Mouse (Mus musculus): ENCODE measurements around the gene Fermt3. TPM values are rescaled to one million over a fixed set of nuclear protein-coding genes. Genes with fewer than 3 reads are reported as not detected.

Fermt3 gene
- polyA plus RNA-seq (2012; rRNA removed; ENCODE audit: low replicate concordance): 15.6 and 20.8 TPM in 2 replicates

GRCm38 (mm10) chr19:7019191-7019590 lies at the start of gene Fermt3:
Gene Fermt3 (minus strand): TSS chr19:7019469.

GRCm38 (mm10) chr19:7056248-7057087 lies 37.2 kb upstream of the Fermt3 start, which contains the start of gene Macrod1:
Gene Macrod1 (plus strand): TSS chr19:7056810.

DNA sequence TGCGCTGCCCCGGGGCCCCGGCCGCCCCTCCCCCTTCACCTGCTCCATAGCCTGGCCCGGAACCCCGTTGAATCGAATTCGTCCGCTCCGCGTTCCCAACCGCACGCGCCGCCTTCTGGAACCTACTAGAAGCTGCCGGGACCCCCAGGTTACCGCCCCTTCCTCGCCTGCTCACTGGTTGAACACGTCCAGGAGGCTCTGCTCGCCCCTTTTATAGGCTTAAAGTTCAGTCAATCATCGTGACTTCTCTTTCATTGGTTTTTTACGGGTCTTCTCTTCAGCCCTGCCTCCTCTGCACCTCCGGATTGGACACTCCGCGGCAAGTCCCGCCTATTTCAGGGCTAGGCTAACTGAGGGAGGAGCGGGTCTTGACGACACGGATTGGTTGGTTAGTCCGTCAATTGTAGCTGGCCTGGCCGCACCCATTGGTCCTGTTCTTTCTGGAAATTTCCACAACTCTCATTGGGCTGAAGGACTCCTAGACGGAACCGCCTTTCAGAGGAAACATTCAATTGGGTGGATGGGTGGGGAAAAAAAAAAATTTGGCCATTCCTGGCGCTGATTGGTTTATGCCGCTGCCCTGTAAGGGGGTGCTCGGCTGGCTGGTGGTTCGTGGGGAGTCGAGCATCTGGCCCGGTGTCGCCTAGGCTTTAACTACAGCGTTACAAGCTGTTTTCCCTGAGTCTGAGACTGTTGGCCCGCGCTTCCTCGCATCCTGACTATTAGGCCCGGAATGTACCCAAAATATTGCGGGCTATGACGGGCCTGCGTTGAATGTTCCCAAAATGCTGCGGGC lies 20.8 kb upstream of the Fermt3 start, which contains the start of gene Stip1:
TSS of gene Stip1 (minus strand) at position 127 of the 796 bp plus-strand sequence.

GRCm38 (mm10) chr19:6996006-6996405 lies 23.3 kb downstream of the Fermt3 start, which contains the start of the genes Nudt22 and Trpt1:
Gene Nudt22 (minus strand): TSS chr19:6996117.
Gene Trpt1 (plus strand): TSS chr19:6996131.

DNA sequence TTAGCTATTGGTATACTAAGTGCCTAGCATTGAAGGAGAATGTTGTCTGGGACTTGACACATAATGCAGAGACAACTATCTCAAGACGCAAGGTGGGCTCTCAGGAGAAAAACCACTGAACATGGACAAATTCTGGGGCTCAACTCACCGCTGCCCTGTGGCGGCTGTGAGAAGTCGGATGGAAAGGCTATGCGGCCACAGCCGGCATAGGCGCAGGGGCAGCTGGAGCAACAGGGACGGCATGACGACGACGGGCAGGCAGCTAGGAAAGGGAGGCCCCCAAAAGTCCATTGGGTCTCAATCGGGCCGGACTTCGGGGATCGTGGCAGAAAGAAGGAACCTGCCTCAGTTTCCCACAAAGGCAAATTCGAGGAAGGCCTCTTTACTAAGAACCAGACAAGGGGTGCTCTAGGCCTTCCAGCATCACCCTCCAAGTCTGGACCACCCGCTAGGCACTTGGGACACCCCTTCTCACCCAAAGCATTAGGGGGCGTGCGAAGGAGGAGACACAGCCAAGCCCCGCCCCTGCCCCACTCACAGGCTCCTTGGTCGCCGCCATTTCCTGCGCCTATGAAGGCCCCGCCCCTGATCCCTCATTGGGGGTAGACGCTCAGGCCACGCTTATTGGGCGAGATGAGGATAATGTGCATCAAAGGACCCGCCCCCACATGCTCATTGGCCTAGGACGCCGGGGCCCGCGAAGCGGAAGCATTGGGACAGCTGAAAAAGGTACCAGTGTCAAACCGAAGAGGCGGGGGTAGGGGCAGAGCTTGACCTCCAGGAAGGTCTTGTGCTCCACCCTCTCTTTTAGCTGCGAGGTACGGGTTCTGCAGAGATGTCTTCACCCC lies 27.0 kb downstream of the Fermt3 start, which contains the start of gene Dnajc4:
TSS of gene Dnajc4 (minus strand) at position 562 of the 848 bp plus-strand sequence.

DNA sequence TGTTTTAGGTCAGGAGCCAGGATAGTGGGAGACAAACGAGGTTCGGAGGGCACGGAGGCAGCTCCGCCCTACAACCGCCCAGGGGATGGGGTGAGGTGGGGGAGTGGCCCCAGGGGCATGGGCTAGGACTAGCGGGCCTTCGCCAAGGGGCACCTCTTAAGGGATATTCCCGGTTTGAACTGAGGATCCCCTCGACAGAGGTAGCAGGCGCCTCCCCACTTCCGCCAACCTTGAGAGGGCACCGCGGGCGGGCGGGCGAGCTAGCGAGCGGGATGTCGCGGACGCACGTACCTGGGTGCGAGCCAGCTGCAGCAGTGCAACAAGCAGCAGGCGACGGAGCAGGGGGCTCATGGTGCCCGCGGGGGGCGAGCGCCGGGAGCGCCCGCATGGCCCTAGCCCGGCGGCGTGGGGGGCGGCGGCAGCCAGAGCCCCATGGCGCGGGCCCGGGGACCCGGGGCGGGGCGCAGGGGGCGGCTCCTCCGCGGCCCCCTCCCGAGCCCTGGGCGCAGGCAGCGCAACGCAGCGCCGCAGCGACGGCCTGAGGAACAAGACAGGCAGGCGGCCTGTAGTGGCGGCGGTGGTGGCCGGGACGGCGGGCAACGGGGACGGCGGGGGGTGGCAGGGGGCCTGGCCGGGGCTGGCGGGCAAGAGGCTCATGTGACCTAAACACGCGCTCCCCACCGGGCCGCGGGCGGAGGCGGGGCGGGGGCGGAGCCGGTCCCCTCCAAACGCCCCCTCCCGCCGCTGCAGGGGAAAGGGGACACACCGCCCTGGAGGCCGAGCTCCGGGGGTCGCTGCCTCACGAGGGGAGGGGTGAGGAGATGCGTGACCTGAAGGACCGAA lies 32.0 kb downstream of the Fermt3 start, which contains the start of gene Vegfb:
TSS of gene Vegfb (minus strand) at position 591 of the 843 bp plus-strand sequence.

GRCm38 (mm10) chr19:6980381-6981093 lies 38.7 kb downstream of the Fermt3 start, which contains the start of gene Fkbp2:
Gene Fkbp2 (minus strand): TSS chr19:6980501.

GRCm38 (mm10) chr19:6975537-6976521 lies 43.4 kb downstream of the Fermt3 start, which contains the start of gene Plcb3:
Gene Plcb3 (minus strand): TSS chr19:6976470.

GRCm38 (mm10) chr19:6974211-6975205 lies 44.8 kb downstream of the Fermt3 start, which contains the start of gene Ppp1r14b:
Gene Ppp1r14b (plus strand): TSS chr19:6974968.

Other genes with a start within 250 kb of the Fermt3 start
- 35.7 and 47.9 TPM in 2 replicates for gene Rps6ka4, start 178.8 kb downstream of the Fermt3 start, polyA plus RNA-seq (2012; rRNA removed; ENCODE audit: low replicate concordance)
- gene Ccdc88b, start 161.3 kb downstream of the Fermt3 start, polyA plus RNA-seq (2012; rRNA removed; ENCODE audit: low replicate concordance): 3.9 and 11.2 TPM in 2 replicates
- gene Trmt112, start 109.8 kb downstream of the Fermt3 start, polyA plus RNA-seq (2012; rRNA removed; ENCODE audit: low replicate concordance): 91.6 and 154 TPM in 2 replicates
- gene Prdx5, start 109.4 kb downstream of the Fermt3 start, polyA plus RNA-seq (2012; rRNA removed; ENCODE audit: low replicate concordance): 149 and 307 TPM in 2 replicates
- 52.6 and 64.4 TPM in 2 replicates for gene Esrra, start 97.7 kb downstream of the Fermt3 start, polyA plus RNA-seq (2012; rRNA removed; ENCODE audit: low replicate concordance)
- 0.11 and 2.8 TPM in 2 replicates for gene Catsperz, start 94.1 kb downstream of the Fermt3 start, polyA plus RNA-seq (2012; rRNA removed; ENCODE audit: low replicate concordance)
- gene Kcnk4, start 85.0 kb downstream of the Fermt3 start, polyA plus RNA-seq (2012; rRNA removed; ENCODE audit: low replicate concordance): 0.50 TPM in 1 of 2 replicates, not detected in the other
- 80.9 and 93.8 TPM in 2 replicates for gene Bad, start 77.6 kb downstream of the Fermt3 start, polyA plus RNA-seq (2012; rRNA removed; ENCODE audit: low replicate concordance)
- gene Gpr137, start 77.0 kb downstream of the Fermt3 start, polyA plus RNA-seq (2012; rRNA removed; ENCODE audit: low replicate concordance): 85.5 and 94.5 TPM in 2 replicates
- gene Ppp1r14b, start 44.5 kb downstream of the Fermt3 start, polyA plus RNA-seq (2012; rRNA removed; ENCODE audit: low replicate concordance): 90.2 and 135 TPM in 2 replicates
- gene Plcb3, start 43.0 kb downstream of the Fermt3 start, polyA plus RNA-seq (2012; rRNA removed; ENCODE audit: low replicate concordance): 70.5 and 107 TPM in 2 replicates
- 50.8 and 52.3 TPM in 2 replicates for gene Fkbp2, start 39.0 kb downstream of the Fermt3 start, polyA plus RNA-seq (2012; rRNA removed; ENCODE audit: low replicate concordance)
- 80.4 and 191 TPM in 2 replicates for gene Vegfb, start 31.8 kb downstream of the Fermt3 start, polyA plus RNA-seq (2012; rRNA removed; ENCODE audit: low replicate concordance)
- 62.4 and 78.9 TPM in 2 replicates for gene Dnajc4, start 26.9 kb downstream of the Fermt3 start, polyA plus RNA-seq (2012; rRNA removed; ENCODE audit: low replicate concordance)
- 33.0 and 41.1 TPM in 2 replicates for gene Nudt22, start 23.4 kb downstream of the Fermt3 start, polyA plus RNA-seq (2012; rRNA removed; ENCODE audit: low replicate concordance)
- gene Trpt1, start 23.3 kb downstream of the Fermt3 start, polyA plus RNA-seq (2012; rRNA removed; ENCODE audit: low replicate concordance): 17.9 and 28.2 TPM in 2 replicates
- 43.5 and 72.9 TPM in 2 replicates for gene Stip1, start 20.5 kb upstream of the Fermt3 start, polyA plus RNA-seq (2012; rRNA removed; ENCODE audit: low replicate concordance)
- 29.4 and 43.1 TPM in 2 replicates for gene Macrod1, start 37.3 kb upstream of the Fermt3 start, polyA plus RNA-seq (2012; rRNA removed; ENCODE audit: low replicate concordance)
- 0.29 and 3.7 TPM in 2 replicates for gene Flrt1, start 86.3 kb upstream of the Fermt3 start, polyA plus RNA-seq (2012; rRNA removed; ENCODE audit: low replicate concordance)
- 104 and 133 TPM in 2 replicates for gene Otub1, start 186.8 kb upstream of the Fermt3 start, polyA plus RNA-seq (2012; rRNA removed; ENCODE audit: low replicate concordance)
- gene Cox8a, start 198.1 kb upstream of the Fermt3 start, polyA plus RNA-seq (2012; rRNA removed; ENCODE audit: low replicate concordance): 1,853 and 2,406 TPM in 2 replicates
- gene Naa40, start 221.7 kb upstream of the Fermt3 start, polyA plus RNA-seq (2012; rRNA removed; ENCODE audit: low replicate concordance): 22.4 and 33.9 TPM in 2 replicates
- gene Rcor2, start 247.9 kb upstream of the Fermt3 start, polyA plus RNA-seq (2012; rRNA removed; ENCODE audit: low replicate concordance): 13.1 and 16.7 TPM in 2 replicates